Mouse (Mus musculus) right cerebral cortex, postnatal 36 days (tissue): ENCODE measurements around the gene Psmc3ip.
A peak's percentile ranks its signal among the peaks of the same experiment; 100 is the strongest.

Source experiments
- DNase-seq, 2 experiments: peaks; one replicate each; pipeline ENCODE4 v3.0.0; 2022; ENCODE audit warnings: low spot score in 2 of 2, mixed read lengths in 1 of 2

Psmc3ip gene

DNA sequence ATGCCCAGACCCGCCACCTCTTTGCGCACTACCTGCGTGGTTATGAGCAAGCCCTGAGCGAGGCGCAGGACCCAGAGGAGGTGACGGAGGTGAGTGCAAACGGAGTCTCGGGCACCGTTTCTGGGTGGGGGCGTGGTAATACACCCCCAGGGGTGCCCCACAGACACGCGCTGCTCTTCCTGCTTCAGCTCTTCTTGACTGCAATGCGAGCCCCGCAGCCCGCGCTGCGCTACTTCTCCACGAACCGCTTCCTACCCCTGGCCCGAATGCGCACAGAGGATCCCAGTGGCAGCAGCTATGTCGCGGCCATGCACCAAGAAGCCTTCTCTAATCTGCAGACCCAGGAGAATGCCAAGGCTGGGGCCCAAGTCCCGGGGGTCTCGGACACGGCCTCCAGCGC lies 15.5 kb downstream of the Psmc3ip start:
- DNase-seq, result no peak

DNA sequence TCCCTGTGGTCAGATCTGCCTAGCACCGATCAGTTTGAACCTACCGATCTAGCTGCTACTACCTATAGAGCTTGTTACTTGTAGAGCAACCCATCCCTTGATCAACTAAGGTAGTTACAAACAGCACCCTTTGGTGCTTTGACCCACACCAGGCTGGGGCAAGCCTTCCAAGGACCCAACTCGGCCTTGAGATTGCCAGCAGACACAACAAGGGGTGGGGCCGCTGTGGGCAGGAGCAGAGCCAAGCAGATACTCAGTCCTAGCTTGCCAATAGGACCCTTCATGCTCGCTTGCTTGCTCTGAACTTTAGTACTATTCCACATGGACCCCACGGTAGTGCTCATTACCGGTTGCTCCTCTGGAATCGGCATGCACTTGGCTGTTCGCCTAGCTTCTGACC lies 17.1 kb downstream of the Psmc3ip start, which contains the start of gene Hsd17b1:
Gene Hsd17b1 (plus strand): TSS at position 291 of the 400 bp plus-strand sequence.
- no peak for DNase-seq

DNA sequence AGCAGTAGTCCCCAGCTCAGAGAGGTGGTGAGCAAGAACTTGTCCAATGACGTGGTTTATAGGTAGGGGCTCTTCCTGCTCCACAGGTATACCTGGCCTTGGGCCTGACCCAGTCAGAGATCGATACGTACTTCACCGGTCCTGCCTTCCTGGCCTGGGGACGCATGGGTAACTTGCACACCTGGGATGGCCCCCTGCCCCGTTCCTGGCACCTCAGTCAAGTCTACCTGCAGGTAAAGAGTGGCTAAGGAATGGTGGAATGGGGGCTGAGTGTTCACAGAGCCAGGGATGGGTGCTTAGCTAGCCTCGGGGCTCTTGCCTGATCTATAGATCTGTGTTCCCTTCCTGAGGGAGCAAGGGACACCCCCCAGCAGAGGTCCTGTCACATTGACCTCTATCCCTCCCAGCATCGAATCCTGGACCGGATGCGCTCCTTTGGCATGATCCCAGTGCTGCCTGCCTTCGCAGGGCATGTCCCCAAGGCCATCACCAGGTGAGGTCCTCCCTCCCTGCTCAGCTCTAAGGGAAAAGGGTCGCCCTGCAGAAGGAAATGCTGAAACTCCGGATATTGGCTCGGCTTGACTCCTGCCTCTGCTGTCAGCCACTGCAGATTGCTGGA lies 23.3 kb downstream of the Psmc3ip start:
- DNase-seq, result no peak

DNA sequence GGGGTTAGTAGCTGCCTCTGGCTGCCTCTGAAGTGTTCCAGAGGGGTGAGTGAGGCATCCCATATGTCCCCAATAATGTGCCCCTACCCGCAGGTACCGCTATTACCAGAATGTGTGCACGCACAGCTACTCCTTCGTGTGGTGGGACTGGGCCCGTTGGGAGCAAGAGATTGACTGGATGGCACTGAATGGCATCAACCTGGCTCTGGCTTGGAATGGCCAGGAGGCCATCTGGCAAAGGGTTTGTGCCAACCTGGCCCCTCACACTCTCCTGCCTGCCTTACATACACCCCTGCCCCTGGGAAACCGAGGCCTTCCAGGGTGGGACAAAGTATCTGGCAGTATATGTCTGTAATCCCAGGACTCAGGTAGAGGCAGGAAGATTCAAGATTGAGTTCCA lies 24.2 kb downstream of the Psmc3ip start:
- no peak for DNase-seq

DNA sequence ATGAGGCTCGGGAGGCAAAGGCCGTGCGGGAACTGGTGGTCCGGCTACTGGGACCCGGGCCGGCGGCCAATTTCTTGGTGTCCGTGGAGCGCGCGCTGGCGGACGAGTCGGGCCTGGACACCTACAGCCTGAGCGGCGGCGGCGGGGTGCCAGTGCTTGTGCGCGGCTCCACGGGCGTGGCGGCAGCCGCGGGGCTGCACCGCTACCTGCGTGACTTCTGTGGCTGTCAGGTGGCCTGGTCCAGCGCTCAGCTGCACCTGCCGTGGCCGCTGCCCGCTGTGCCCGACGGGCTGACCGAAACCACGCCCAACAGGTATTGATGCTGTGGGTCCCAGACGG lies 25.1 kb downstream of the Psmc3ip start:
- no peak for DNase-seq

DNA sequence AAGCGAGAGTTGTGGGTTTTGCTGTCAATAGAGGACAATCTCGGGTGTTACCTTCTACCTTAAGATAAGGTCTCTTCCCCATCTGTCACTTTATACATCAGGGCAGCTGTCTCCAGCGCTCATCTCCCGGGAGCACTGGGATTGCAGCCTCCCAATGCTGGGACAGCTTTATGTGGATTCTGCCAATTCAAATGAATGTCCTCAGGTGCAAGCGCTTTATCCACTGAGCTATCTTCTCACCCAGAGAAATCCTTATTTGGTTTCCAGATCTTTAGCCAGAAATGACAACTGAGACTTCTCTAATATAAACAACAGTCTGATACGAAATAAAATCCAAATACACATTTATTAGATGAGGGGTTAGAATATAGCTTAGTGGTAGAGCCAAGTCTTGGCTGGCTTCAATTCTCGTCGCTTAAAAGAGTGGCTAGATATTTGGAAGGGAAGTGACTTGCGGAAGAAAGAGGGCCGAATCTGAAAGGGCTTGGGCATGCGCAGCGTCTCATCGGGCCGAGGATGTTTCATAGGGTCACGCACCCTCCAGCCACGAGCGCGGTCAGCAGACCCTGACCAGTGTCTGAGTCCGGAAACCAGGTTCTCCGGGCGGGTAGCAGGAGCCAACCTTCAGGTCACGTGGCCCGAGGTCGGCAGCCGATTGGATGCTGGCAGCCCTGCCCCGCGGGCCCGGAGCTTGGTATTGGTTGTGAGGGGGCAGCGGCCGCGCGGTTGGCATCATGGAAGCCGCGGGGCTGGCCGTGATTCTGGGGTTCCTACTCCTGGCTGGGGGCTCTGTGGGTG lies 25.6 kb downstream of the Psmc3ip start, which contains the start of gene Naglu:
Gene Naglu (plus strand): TSS at position 622 of the 798 bp plus-strand sequence.
- DNase-seq, result peak; percentile 94

DNA sequence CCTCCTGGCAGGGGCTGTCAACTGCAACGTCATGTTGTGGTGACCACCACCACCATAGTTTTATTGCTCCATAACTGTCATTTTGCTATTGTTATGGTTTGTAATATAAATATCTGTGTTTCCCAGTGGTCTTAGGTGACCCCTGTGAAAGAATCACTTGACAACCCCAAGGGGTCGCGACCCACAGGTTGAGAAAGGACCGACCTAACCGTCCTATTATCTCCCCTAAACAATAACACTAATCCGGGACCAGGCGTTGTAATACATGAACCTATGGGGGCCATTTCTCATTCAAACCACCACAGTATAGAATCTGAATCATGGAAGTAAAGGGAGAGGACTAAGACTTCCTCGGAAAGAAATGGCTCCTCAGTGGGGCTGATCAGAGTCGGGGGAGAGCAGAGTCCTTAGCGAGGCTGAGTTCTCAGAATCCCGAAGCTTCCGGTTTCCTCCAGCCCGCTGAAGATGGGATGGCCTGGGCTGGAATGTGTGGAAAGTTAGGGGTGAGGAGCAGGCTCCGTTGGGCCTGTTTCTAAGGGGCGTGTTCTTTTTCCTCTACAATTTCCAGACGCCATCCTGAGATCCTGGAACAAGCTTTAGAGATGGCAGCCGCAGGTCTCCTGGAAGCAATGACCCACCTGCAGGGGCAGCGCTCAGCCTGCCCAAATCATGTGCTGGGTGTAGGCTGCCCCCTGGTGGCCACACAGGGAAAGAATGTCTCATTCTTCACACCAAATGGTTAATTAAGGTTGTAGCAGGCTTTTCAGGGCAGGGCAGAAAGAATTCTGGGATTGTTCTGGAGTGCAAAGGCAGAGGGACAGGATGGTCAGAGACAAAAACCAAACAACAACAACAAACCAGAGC lies 28.5 kb downstream of the Psmc3ip start:
- DNase-seq, result peak; percentile 58 to 65

DNA sequence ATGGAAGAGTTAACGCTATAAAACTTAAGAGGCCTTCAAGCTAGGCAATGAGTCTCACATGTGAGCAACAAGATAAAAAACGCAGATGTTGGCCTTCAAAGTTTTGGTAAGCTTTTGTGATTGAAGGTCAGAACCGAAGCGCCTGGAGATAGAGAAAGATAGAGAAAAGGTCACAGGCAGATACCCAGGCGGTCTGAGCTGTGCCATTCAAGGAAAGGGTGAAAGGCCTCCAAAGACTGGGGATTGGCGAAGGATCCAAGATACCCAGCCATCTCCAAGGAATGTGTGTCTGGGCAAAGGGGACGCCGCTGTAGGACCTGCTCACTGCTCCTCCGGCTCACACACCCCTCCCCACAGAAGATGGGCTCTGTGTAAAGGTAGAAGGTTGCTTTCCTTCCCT lies 30.2 kb downstream of the Psmc3ip start:
- DNase-seq, result no peak

DNA sequence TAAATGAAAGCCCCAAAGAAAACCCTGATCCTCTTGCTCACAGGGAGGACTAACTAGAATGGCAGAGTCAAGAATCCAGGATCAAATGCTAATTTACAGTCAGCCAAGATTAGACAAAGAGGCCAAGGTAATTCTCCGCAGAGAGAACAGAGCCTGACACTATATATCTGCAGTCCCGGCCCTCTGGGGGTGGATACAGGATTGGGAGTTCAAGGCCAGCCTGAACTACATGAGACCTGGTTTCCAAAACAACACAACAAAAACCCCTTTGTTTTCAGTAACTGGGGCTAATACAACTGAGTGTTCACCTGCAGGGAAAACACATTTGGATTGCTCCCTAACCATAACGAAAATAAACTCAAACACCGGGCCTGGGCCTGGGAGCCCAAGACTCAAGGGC lies 30.8 kb downstream of the Psmc3ip start:
- no peak for DNase-seq

DNA sequence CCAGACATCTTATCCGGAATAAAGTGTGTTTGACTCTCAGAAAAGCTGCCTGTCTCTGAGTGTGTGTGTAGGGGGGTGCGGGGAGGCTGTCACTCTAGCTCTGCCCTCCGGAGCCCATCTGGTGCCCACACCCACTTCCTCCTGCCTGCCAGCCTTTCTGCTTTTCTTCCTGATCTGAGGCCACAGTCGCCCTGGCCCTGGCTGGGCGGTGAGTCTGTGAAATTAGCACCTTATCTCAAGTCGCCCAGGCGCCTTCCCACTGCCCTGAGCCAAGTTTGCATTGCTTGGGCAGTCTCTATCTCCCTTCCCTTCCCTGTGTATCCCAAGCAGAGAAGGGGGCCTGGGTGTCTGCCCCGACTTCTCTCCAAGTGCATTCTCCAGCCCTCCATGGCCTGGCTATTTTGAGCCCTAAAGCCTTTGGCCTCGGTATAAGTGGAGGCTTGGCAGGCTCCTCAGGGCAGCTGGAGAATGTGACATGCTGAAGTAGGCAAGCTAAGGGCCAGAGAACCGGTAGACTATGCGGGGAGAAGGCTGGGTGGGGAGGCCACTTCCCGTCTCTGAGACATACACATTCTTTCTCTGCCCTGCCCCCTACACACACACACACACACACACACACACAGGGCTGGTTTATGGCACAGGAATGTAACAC lies 31.4 kb downstream of the Psmc3ip start:
- no peak for DNase-seq

DNA sequence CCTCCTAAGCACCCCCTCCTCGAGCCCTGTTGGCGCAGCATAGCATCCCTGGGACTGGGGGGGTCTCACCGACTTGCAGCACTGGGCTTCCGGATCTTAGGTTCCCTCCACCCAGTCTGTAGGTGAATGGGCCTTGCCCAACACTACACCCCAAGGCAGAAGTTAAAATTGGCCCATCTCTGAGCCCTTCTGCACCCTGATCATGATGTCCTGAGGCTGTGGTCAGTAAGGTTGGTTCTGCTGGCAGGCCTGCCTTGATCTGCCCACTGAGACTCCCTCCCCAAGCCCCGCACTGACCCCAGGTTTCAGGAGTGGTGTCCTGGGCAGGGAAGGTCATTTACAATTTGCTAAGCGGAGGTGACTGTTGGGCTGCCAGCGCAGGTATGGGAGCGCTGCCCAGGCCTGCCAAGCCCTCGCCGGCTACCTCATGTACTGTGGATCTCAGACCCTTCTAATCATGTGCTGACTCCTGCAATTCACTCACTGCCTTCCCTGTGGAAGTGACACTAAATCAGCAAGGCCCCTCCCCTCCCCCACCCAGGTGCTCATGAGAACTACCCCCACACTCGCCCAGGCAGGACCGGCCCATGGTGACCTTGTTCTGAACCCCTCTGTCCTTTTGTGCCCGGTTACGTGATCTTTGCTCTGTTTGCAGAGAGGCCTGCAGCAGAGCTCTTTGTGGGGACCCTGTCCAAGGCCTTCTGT lies 32.1 kb downstream of the Psmc3ip start:
- DNase-seq, result no peak

DNA sequence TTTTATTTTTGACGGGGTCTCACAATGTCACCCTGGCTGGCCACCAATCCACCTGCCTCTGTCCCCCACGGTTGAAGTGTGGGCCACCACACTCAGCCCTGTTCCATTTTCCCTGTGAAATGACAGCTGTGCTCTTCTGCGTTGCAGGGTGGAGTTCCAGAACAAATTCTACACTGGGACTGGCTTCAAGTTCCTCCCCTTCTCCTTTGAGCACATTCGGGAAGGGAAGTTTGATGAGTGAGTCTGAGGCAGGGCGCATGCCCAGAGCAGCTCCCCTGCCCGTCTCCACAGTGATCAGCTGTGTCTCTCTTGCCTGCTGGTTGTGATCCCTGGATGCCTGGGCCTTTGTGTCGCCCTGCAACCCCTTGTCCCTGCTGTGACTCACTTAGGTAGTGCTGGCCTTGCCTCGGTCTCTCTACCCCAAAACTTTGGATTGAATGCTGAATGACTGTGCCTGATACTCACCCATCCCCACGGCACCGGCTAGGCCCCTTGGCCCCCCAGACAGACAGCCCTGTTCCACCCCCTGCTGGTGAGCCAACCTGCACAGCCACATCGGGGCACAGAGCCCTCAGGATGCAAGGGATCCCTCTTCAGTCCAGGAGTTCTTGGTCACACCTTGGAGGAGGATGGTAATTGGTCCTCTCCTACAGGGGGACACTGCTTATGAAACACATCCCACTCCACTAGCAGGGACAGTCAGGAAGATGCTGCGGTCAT lies 32.9 kb downstream of the Psmc3ip start:
- DNase-seq, result peak in 1 of 2 experiments; percentile 54

DNA sequence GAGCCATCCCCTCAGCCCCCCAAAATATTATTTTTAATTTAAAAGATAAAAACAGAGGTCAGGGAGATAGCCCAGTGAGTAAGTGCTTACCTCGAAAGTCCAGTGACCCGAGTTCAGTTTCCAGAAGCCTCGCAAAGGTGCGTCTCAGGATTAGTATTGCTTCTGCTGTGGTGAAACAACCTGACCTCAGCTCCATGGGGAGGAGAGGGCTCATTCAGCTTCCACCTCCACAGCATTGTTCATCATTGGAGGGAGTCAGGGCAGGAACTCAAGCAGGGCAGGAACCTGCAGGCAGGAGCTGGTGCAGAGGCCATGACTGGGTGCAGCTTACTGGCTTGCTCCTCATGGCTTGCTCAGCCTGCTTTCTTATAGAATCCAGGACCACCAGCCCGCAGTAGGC lies 34.2 kb downstream of the Psmc3ip start:
- no peak for DNase-seq

DNA sequence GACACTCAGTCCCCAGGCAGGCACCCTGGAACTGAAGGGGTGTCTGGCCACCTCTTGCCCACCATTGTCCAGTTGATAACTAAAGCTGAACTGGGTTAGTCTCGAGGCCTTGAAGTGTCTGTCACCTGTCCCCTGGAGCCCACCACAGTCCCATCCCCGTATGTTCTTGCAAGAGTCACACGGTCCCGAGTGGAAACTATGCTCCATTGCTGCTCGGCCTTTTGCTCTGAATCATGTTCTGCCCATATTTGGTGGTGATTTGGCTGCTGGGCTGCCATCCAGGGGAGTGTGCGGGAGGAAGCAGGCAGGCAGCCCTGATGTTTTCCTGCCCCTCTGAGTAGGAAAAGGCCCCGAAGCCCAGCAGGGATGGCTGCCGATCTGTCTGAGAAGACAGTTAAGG lies 35.1 kb downstream of the Psmc3ip start:
- peak; percentile 54 to 58 for DNase-seq

DNA sequence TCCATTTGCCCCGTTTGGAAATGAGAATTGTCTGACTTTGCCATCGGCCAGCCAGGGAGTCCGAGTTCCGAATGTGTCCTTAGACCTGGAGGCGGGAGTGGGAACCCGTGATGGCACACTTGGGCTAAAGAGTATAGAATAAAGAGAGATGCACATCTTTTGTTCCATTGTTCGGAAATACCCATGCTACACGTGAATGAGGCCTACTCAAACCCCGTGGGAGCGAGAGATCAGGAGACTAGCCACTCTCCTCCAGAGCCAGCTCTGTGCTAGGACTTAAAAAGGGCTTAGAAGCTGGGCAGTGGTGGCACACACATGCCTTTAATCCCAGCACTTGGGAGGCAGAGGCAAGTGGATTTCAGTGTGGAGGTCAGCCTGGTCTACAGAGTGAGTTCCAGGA lies 35.8 kb downstream of the Psmc3ip start:
- DNase-seq, result no peak

DNA sequence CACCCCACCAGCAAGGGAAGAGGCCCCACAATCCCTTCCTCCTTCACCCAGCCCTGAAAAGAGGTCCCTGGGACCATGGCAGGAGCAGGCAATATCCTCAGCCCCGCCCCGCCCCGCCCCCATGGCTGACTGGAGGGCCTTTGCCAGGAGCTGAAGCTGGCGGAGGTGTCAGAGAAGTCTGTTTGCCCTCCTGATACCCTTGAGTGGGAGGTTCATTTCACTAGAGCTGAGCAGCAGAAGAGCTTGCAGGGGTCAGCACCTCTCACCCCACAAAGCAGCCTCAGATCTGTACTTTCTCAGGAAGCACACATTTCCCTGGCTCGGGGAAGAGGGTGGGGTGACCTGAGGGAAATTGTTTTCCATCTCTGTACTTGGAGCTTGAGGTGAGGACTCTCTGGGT lies 36.5 kb downstream of the Psmc3ip start:
- no peak for DNase-seq

DNA sequence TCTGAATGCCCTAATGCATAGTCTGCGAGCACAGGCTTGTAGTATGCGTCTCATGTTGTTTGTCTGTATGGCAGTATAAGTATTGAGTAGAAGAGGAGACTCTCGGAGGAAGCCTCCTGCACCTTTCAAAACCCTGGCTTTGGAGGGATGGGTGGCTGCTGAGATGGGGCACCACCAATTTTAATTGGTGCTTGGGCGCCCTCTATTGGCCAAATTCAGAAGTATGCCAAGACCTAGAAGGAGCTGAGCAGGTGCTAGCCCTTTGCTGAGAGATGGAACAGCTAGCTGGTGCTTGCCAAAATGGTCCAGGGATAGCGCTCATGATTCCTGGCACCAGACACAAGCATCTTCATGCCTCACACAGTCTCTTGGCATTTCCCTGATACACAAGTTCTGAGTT lies 37.4 kb downstream of the Psmc3ip start:
- peak; percentile 59 to 71 for DNase-seq

DNA sequence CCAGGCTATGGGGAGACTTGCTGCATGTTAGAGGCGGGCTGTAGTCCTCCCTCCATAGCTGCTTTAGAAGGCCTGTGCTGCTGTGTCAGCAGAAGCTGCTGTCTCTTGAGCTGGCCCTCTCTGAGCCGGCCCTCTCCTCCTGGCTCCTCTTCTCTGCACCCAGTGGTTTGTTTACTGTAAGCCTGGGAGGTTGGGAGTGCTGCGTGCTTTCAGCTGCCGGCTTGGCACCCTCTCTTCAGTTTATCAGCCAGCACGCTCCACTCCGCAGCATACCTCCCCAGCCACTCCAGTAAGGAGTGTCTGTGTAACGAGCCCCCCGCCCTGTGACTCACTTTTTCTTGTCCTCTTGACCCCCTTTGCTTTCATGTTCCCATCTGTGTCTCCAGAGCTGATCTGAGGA lies 38.4 kb downstream of the Psmc3ip start:
- DNase-seq, result no peak

DNA sequence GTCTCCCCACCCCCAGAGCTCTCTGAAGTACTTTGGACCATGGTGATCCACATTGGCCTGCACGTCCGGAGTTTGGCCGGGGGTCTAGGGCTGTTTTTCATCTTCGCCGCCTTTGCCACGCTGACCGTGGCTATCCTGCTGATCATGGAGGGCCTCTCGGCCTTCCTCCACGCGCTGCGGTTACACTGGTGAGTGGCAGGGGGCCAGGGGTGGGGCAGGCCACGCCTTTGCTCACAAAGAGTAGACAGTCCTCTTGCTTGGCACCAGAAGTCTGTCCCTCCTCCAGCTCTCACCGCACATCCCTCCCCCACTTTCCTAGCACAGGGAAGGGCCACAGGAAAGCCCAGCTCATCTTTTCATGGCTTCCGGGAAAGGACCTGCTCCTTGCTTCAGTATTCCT lies 39.8 kb downstream of the Psmc3ip start:
- DNase-seq, result no peak

DNA sequence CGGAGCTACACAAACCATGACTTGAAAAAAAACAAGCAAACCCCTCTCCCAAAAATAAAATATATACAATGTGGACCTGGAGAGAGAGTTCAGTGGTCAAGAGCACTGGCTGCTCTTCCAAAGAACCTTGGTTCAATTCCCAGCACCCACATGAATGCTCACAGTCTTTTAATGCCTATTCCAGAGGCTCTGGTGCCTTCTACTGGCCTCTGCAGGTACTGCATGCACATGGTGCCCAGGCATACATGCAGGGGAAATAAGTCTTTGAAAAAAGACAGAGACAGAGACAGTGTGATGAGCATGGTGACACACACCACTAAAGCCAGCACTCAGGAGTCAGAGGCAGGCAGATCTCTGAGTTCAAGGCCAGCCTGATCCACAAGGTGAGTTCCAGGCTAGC lies 41.3 kb downstream of the Psmc3ip start:
- no peak for DNase-seq
